Mouse (Mus musculus) neural tube, embryonic 12.5 days (tissue): ENCODE measurements around the gene Cd1d1. TPM values are rescaled to one million over a fixed set of nuclear protein-coding genes. Genes with fewer than 3 reads are reported as not detected.

Source experiments
- ATAC-seq: fragments of 200-750 bp; cut with Nextera tagmentation; 2 replicates; pipeline ENCODE4 v1.8.0; 2017; ENCODE audit warnings: low read depth, mild to moderate bottlenecking, moderate TSS enrichment, moderate library complexity; ENCODE audit not compliant: low FRiP score
- H3K27ac ChIP-seq: fragments of 300-500 bp; sonication (generic); 2 replicates; pipeline ENCODE4 v1.5.1; 2016
- H3K27me3 ChIP-seq: fragments of 300-500 bp; sonication (generic); replicated peaks from 2 replicates; pipeline ENCODE4 v1.6.1; 2016; ENCODE audit warnings: mild to moderate bottlenecking
- H3K36me3 ChIP-seq: fragments of 300-500 bp; sonication (generic); 2 replicates; pipeline ENCODE4 v1.6.1; 2016; ENCODE audit warnings: mild to moderate bottlenecking
- H3K4me1 ChIP-seq: fragments of 300-500 bp; sonication (generic); 2 replicates; pipeline ENCODE4 v1.6.1; 2016
- H3K4me2 ChIP-seq: fragments of 300-500 bp; sonication (generic); replicated peaks from 2 replicates; pipeline ENCODE4 v1.6.1; 2016; ENCODE audit warnings: mild to moderate bottlenecking
- H3K4me3 ChIP-seq: fragments of 300-500 bp; sonication (generic); 2 replicates; pipeline ENCODE4 v1.5.1; 2016
- H3K9ac ChIP-seq: fragments of 300-500 bp; sonication (generic); 2 replicates; pipeline ENCODE4 v1.6.1; 2016; ENCODE audit warnings: mild to moderate bottlenecking
- H3K9me3 ChIP-seq: fragments of 300-500 bp; sonication (generic); 2 replicates; pipeline ENCODE4 v1.6.1; 2016; ENCODE audit warnings: mild to moderate bottlenecking
- WGBS: fragments of 180-500 bp; shearing (Covaris S2); methylation state at CpG from one replicate; pipeline ENCODE4 v1.1.7; 2016; 5-methylcytosine and 5-hydroxymethylcytosine counted together
- polyA plus RNA-seq: library from polyadenylated mRNA; unstranded; fragments of >200 nt; fragmentation: Nextera tagmentation; extraction: Ambion mirVana; gene quantifications from 2 replicates; pipeline ENCODE4 v1.2.1, GENCODE M21; 2016

The Cd1d1 gene
- polyA plus RNA-seq, 1 experiment from 2014 or later = 71.2 TPM

DNA sequence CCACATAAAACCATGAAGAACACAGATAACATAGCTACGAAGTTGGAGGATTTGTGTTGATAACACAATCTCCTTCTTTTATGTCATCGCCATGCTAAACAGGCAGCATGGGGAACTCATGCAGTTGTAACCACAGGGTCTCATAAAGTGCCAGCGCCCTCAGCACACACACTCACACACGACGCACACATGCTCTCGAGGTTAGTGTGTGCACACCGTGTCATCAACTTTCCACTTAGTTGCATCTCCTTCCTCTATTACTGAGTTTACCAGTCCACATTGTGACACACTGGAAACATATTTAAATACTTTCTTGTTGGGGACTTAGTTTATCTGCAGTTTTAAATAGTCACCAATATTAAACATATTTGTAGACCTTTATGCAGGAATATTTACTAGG is 40.2 kb downstream of the Cd1d1 start:
- ATAC-seq = no peak
- Histone ChIP-seq H3K9ac (no peak overlapping the region), H3K4me1 (no peaks in the 10 kb centered on the region), H3K4me3 (no peak overlapping the region), H3K36me3 (no peaks in the 10 kb centered on the region), H3K27me3 (no peaks in the 10 kb centered on the region), H3K27ac (no peak overlapping the region), H3K4me2 (no peak overlapping the region), H3K9me3 (0 out of 2 replicates have a peak, but pooled peaks cover 2% of the 10 kb centered on the region)
- WGBS = 91% methylated on average over 7 of the region's 7 CpGs

DNA sequence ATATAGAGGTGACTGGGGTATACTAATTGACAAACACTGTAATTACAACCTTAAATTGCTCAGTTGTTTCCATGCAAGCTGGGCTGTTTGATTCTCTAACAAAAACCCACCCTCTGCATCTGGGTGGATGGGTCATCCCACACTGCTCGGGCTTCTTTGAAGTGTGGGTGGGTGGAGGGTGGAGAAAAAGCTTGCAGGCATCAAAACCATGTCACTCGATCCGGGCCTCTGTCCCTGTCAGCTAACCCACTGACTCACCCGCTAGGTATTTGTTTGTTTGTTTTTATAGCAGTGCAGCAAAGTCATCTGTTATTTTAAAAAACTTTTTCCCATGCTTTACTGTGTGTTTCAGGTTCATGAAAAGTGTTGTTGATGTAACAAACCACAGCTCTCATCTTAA is 43.9 kb downstream of the Cd1d1 start:
- no peak overlapping the region for H3K9ac ChIP-seq
- no peak overlapping the region for H3K4me3 ChIP-seq
- no peak overlapping the region for H3K27ac ChIP-seq
- H3K9me3 ChIP-seq = peaks cover 8% of the 10 kb centered on the region; the same call in 1 of the 2 replicates
- no peaks in the 10 kb centered on the region for H3K27me3 ChIP-seq
- no peaks in the 10 kb centered on the region; the same call in 1 of the 2 replicates for H3K36me3 ChIP-seq
- WGBS = 7% methylated on average over 4 of the region's 4 CpGs
- H3K4me1 ChIP-seq = no peaks in the 10 kb centered on the region
- no peak overlapping the region for H3K4me2 ChIP-seq
- no peak for ATAC-seq

GRCm38 (mm10) chr3:86954521-86954920 is 44.7 kb downstream of the Cd1d1 start:
- ATAC-seq = no peak
- WGBS = 26% methylated on average over 1 of the region's 1 CpGs
- H3K27ac ChIP-seq = no peak overlapping the region
- no peaks in the 10 kb centered on the region for H3K4me1 ChIP-seq
- H3K27me3 ChIP-seq = no peaks in the 10 kb centered on the region
- no peak overlapping the region for H3K4me2 ChIP-seq
- H3K4me3 ChIP-seq = no peak overlapping the region
- H3K36me3 ChIP-seq = no peaks in the 10 kb centered on the region; the same call in 1 of the 2 replicates
- H3K9me3 ChIP-seq = peaks cover 8% of the 10 kb centered on the region; the same call in 1 of the 2 replicates
- no peak overlapping the region for H3K9ac ChIP-seq

DNA sequence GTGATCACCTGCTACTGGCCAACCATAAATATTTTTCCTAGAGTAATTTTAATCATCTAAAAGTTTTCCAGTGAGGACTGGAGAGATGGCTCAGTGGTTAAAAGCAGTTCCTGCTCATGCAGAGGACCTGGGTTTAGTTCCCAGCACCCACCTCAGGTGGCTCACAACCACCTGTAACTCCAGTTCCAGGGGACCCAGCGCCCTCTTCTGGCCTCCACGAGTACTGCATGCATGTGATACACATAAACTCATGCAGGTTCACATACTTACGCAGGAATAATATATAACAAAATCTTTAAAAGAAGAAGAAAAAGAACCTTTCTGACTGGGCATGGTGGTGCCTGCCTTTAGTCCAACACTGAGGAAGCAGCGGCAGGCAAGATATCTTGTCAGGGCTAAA is 45.4 kb downstream of the Cd1d1 start:
- 90% methylated on average over 4 of the region's 4 CpGs for WGBS
- Histone ChIP-seq H3K9ac (no peak overlapping the region), H3K36me3 (no peaks in the 10 kb centered on the region; the same call in 1 of the 2 replicates), H3K27me3 (no peaks in the 10 kb centered on the region), H3K4me3 (no peak overlapping the region), H3K27ac (no peak overlapping the region), H3K4me1 (no peaks in the 10 kb centered on the region), H3K4me2 (no peak overlapping the region), H3K9me3 (peaks cover 8% of the 10 kb centered on the region; the same call in 1 of the 2 replicates)
- no peak for ATAC-seq

GRCm38 (mm10) chr3:86950652-86951051 is 48.6 kb downstream of the Cd1d1 start:
- Histone ChIP-seq H3K9ac (no peak overlapping the region), H3K36me3 (no peaks in the 10 kb centered on the region; the same call in 1 of the 2 replicates), H3K27me3 (no peaks in the 10 kb centered on the region), H3K27ac (no peak overlapping the region), H3K9me3 (peaks cover 8% of the 10 kb centered on the region; the same call in 1 of the 2 replicates), H3K4me3 (no peak overlapping the region), H3K4me2 (no peak overlapping the region), H3K4me1 (no peaks in the 10 kb centered on the region)
- ATAC-seq = no peak
- 32% methylated on average over 2 of the region's 2 CpGs for WGBS

Other genes starting within 250 kb of the Cd1d1 start
- gene Dclk2, start 78.6 kb downstream of the Cd1d1 start, polyA plus RNA-seq = 66.2 and 67.0 TPM in 2 replicates
- 12.9 and 13.2 TPM in 2 replicates for gene Kirrel, start 175.3 kb upstream of the Cd1d1 start, polyA plus RNA-seq